Mouse (Mus musculus) small intestine, adult 2 months (tissue): ENCODE data around the gene Sost.

Experiments used
- CTCF ChIP-seq: fragments of 200-500 bp; IDR thresholded peaks from 2 replicates; pipeline ENCODE4 v1.5.1; 2012; ENCODE audit warnings: low read depth, mild to moderate bottlenecking, control low read depth, inconsistent platforms, low read length, moderate library complexity, mixed read lengths; ENCODE audit not compliant: insufficient replicate concordance, insufficient read length; ENCODE audit errors: extremely low read depth
- POLR2A ChIP-seq: fragments of 200-500 bp; IDR thresholded peaks from 2 replicates; pipeline ENCODE4 v1.6.1; 2012; ENCODE audit warnings: low read depth, mild to moderate bottlenecking, control low read depth, inconsistent platforms, low read length, moderate library complexity

DNA sequence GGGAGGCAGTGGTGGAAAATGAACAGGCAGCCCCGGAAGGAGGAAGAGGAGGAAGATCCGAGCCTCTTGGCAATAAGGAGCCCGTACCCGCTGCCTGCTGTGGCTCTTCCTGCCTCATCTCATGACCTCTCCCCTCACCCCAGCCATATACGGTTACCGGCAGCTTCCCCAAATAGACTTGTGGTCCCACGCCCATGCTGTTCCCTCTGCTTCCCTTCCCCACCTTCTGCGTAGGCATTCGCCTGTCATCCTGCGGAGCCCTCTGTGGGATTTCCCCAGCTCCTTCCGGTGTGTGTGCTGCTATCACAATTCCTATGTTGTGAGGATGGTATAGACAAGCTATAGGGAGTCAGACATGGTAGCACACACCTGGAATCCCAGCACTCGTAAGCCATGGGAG, 15.0 kb upstream of the Sost start:
- TF ChIP-seq POLR2A (no peak), CTCF (no peak)
